Mouse (Mus musculus) kidney, postnatal 36 days (tissue): ENCODE results near the gene Clec4a4.
"Not testable (repeated sequence)": the region's sequence is repeated elsewhere in the genome, so short reads cannot be mapped to it uniquely, and the experiment has no call there.

Experiments used
- DNase-seq, 2 experiments: peaks; one replicate each; pipeline ENCODE4 v3.0.0; 2021 to 2022; ENCODE audit warnings: mixed read lengths in 2 of 2

Clec4a4 gene

DNA sequence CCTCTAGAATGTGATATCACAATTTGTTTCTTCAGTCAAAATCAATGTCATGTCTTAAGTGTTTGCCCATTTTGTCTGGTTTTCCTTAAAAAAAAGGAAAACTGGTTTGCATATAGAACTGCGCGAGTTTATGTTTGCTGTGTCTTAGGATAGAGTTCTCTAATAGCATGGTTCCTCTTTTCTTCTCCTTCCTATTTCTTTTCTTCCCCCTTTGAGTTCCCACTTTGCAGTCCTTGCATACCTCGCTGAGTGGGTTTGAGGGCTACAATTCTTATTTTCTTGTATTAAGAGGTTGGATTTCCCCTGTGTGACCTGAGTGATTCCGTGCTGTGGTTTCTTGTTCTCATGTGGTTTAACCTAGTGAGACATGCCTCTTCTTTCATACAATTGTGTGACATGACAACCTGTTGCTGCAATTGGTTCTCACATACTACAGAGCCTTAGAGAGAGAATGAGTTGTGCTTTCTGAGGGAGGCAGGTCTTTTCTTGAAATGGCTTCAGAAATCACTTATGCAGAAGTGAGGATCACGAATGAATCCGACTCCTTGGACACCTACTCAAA, at the start of gene Clec4a4:
Gene Clec4a4 (plus strand): TSS at position 492 of the 562 bp plus-strand sequence.
- no peak for DNase-seq

DNA sequence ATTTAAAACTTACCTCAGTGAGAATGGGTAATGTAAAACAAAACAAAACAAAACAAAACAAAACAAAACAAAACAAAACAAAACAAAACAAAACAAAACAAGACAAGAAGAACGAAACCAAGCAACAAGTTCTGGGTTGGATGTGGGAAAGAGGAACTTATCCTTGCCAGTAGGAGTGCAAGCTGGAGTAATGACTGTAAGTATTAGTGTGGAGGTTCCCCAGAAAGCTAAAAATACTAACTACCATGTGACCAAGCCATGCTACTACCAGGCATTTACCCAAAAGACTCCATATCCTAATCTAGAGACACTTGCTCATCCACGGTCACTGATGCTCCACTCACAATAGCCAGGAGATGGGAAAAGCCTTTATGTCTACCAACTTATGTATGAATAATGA, 43.4 kb upstream of the Clec4a4 start:
- no peak for DNase-seq

- DNase-seq: peak in 1 of 2 experiments; percentile 0
These were observed 37.8 kb upstream of the Clec4a4 start, which contains the start of gene Clec4a3 for GRCm38 (mm10) chr6:122952401-122952800. Gene Clec4a3, plus strand, starts transcription at chr6:122952515.

- peak in 1 of 2 experiments; percentile 9 for DNase-seq
These were observed 25.6 kb upstream of the Clec4a4 start for GRCm38 (mm10) chr6:122964562-122964961.

DNA sequence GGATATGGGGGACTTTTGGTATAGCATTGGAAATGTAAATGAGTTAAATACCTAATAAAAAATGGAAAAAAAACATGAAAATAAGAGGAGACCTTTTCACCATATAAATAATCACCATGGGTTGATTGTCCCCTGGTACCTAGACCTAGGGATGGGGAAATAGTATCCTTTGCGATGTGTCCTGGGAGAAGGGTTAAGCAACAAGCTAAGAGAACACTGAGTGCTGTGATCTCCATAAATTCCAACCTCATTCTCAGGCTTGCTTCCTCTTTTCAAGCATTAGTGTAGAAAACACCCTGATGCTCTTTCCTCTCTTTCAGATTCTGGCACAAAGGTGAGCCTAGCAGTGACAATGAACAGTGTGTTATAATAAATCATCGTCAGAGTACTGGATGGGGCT, 21.1 kb upstream of the Clec4a4 start:
- no peak for DNase-seq

DNA sequence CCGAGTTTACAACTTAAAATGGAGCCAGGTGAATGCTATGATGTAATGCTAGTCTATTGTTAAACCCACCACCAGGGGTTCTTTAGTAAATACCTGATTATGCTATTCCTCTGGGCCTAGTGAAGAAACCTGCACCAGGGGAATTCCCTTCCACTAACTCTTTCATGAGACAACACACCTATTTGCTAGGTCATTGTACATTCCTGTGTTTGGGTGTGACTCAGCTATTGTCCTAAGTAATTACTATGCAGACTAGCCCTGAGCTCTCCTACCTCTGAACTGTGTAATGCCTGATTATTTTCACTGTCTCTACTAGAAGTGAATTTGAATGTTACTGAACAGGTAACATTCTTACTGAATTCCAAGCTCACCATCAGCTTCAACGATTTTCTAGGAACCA, 14.5 kb downstream of the Clec4a4 start:
- not testable (repeated sequence) for DNase-seq

- DNase-seq: peak; percentile 2 to 43
These were observed 15.4 kb downstream of the Clec4a4 start for GRCm38 (mm10) chr6:123005591-123005990.

GRCm38 (mm10) chr6:123049742-123050372, 59.7 kb downstream of the Clec4a4 start, which contains the start of gene Clec4b1:
Gene Clec4b1, plus strand, starts transcription at chr6:123049962.
- no peak for DNase-seq
